ENCODE assay signal across 8 mouse cellular contexts in genomic region chr7:101482499-101483081, GRCm38 (mm10).
DNase-seq lines count a peak whose midpoint lies in the region; ATAC-seq lines count a peak whose summit lies in the region.

No protein-coding gene starts in this region.

- peak; percentile 35 for ATAC-seq in megakaryocyte, adult 5-6 weeks (ENCODE audit: poor library complexity, severe bottlenecking)

- peak; percentile 30 to 49 for DNase-seq in kidney, postnatal 25 days
- DNase-seq in kidney, adult 18-20 months: no peak
- DNase-seq in A20 (ENCODE audit: low read depth, low spot score): peak; percentile 76
- peak; percentile 14 for DNase-seq in adipocyte (ENCODE audit: low spot score)
- DNase-seq in embryo, embryonic 10.5 days (ENCODE audit: low spot score): no peak
- DNase-seq in spleen, adult 18-20 months: no peak
- no peak for DNase-seq in ovary, postnatal 10 days (ENCODE audit: low spot score)

Comparison
In these comparisons a context has a peak if more than half of its experiments do, and no peak if none do; other contexts are left out.
1. DNase-seq: peak in kidney, postnatal 25 days (2 of 2), A20 (single experiment) and adipocyte (single experiment); none in kidney, adult 18-20 months (single experiment), embryo, embryonic 10.5 days (single experiment), spleen, adult 18-20 months (0 of 2) and ovary, postnatal 10 days (single experiment).